Mouse (Mus musculus) kidney, adult 2 months (tissue): ENCODE measurements at regions not wholly inside any gene's neighbourhood (a gene's known extent, or its start where the extent isn't known, plus 50 kb on each side); places are given as distances from the start of the nearest gene placed in this dataset.

Source experiments
- CTCF ChIP-seq: fragments of 200-500 bp; conservative IDR thresholded peaks from 2 replicates; pipeline ENCODE4 v1.5.1; 2011; ENCODE audit warnings: low read depth, mild to moderate bottlenecking, control low read depth, low read length, moderate library complexity, mixed read lengths; ENCODE audit not compliant: insufficient read depth, insufficient read length
- POLR2A ChIP-seq: fragments of 200-500 bp; IDR thresholded peaks from one replicate; pipeline ENCODE4 v1.6.1; 2011; ENCODE audit warnings: low read depth, low read length, control low read depth

DNA sequence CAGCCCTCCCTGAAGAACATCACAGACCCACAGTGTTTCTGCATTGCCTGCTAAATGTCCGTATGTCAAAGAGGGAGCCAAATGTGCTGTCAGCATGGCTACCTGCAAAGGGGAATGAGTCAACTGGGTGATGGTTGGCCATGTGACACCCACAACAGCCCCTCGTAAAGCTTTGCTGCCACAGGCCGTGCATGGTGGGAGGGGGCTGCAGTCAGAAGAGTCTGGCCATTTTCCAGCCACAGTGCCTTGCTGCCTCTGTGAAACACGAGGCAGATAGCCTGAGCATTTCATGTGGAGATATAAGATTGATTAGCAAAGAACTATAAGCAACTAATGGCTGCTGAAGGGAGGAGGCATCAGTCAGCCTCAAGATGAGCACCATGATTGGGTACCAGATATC lies 193.2 kb downstream of the Drd1 start:
- TF ChIP-seq POLR2A = no peak
- no peak for TF ChIP-seq CTCF
